Mouse (Mus musculus) midbrain, embryonic 14.5 days (tissue): ENCODE data around the gene Gm44805. TPM values are rescaled to one million over a fixed set of nuclear protein-coding genes. Genes with fewer than 3 reads are reported as not detected.
A peak's percentile ranks its signal among the peaks of the same experiment; 100 is the strongest.

Experiments
- ATAC-seq: fragments of 200-750 bp; cut with Nextera tagmentation; 2 replicates; pipeline ENCODE4 v1.8.0; 2017; ENCODE audit warnings: moderate number of reproducible peaks, moderate library complexity; ENCODE audit not compliant: low FRiP score, low TSS enrichment
- DNase-seq: peaks from one replicate; pipeline ENCODE4 v3.0.0-alpha.2; 2015
- H3K27ac ChIP-seq: fragments of 300-500 bp; sonication (generic); replicated peaks from 2 replicates; pipeline ENCODE4 v1.5.1; 2014; ENCODE audit warnings: mild to moderate bottlenecking, low read depth, low read length, moderate library complexity
- H3K27me3 ChIP-seq: fragments of 300-500 bp; sonication (generic); 2 replicates; pipeline ENCODE4 v1.6.1; 2014; ENCODE audit warnings: low read length, control low read depth, mixed read lengths; ENCODE audit not compliant: control insufficient read depth, insufficient read depth
- H3K36me3 ChIP-seq: fragments of 300-500 bp; sonication (generic); 2 replicates; pipeline ENCODE4 v1.6.1; 2014; ENCODE audit warnings: low read length, control low read depth; ENCODE audit not compliant: control insufficient read depth, insufficient read depth
- H3K4me1 ChIP-seq: fragments of 300-500 bp; sonication (generic); 2 replicates; pipeline ENCODE4 v1.6.1; 2014; ENCODE audit warnings: mild to moderate bottlenecking, antibody characterized with exemption, low read length, control low read depth; ENCODE audit not compliant: control insufficient read depth, insufficient read depth
- H3K4me2 ChIP-seq: fragments of 300-500 bp; sonication (generic); 2 replicates; pipeline ENCODE4 v1.6.1; 2014; ENCODE audit warnings: mild to moderate bottlenecking, low read length, moderate library complexity
- H3K4me3 ChIP-seq: fragments of 300-500 bp; sonication (generic); replicated peaks from 2 replicates; pipeline ENCODE4 v1.5.1; 2014; ENCODE audit warnings: low read depth, low read length
- H3K9ac ChIP-seq: fragments of 300-500 bp; sonication (generic); replicated peaks from 2 replicates; pipeline ENCODE4 v1.6.1; 2014; ENCODE audit warnings: mild to moderate bottlenecking, low read length, moderate library complexity
- H3K9me3 ChIP-seq: fragments of 300-500 bp; sonication (generic); 2 replicates; pipeline ENCODE4 v1.6.1; 2016; ENCODE audit warnings: low read length, control low read depth, mixed read lengths; ENCODE audit not compliant: control insufficient read depth
- WGBS: fragments of 180-500 bp; shearing (Covaris S2); extraction: QIAGEN DNeasy Blood & Tissue Kit; methylation state at CpG from one replicate; pipeline ENCODE4 v1.1.7; 2014; 5-methylcytosine and 5-hydroxymethylcytosine counted together
- polyA plus RNA-seq: library from polyadenylated mRNA; unstranded; fragments of >200 nt; fragmentation: Nextera tagmentation; extraction: Ambion mirVana; gene quantifications from 2 replicates; pipeline ENCODE4 v1.2.1, GENCODE M21; 2014

Gene Gm44805
- polyA plus RNA-seq, 1 experiment from 2014 or later, result not detected

DNA sequence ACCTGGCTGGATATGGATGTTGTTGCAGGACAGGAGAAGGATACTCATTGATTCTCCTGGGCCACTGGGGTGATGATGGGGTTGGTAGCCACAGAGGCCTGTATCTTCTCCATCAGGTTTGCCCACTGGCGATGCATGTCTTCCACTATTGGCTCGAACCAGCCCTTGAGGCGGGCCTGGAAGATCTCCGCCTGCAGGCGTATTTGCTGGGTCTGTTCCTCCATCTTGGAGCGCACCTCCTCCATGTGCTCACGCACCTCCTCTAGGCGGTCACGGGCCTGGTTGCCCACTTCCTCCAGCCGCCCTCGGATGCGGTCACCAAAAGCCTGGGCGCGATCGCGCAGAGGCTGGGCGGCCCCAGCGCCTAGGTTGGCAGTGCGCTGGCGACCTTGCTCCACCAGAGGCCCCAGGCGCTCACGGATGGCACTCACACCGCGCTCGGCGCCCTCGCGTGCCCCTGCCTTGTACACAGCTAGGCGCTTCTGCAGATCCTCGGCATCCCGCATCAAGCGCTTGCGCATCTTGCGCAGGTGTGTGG is 15.2 kb upstream of the Gm44805 start:
- Histone ChIP-seq H3K4me2 (no peak overlapping the region), H3K27ac (no peak overlapping the region), H3K9me3 (no peaks in the 10 kb centered on the region), H3K4me1 (peaks cover 16% of the 10 kb centered on the region), H3K9ac (no peak overlapping the region), H3K27me3 (no peaks in the 10 kb centered on the region), H3K4me3 (no peak overlapping the region), H3K36me3 (0 out of 2 replicates have a peak, but pooled peaks cover under 1% of the 10 kb centered on the region)
- WGBS, result 95% methylated on average over 34 of the region's 34 CpGs
- ATAC-seq (no peak), DNase-seq (no peak)

DNA sequence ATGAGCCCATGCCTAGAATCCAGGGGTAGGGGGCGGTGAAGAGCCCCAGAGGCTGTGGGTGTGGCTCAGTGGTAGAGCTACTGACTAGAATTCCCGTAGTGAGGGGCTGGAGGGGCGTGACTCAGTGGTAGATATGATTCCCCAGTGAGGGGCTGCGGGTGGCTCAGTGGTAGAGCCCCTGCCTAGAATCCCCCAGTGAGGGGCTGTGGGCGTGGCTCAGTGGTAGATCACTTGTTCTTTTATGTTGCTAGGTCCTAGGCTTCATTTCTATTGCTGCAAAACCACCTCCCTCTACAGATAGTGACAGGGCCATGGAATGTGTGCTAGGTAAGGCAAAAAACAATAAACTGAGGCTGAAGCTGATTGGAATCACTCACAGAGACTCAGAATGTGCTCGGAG is 14.7 kb upstream of the Gm44805 start:
- no peak for ATAC-seq
- no peak overlapping the region for H3K4me3 ChIP-seq
- WGBS, result 91% methylated on average over 6 of the region's 6 CpGs

DNA sequence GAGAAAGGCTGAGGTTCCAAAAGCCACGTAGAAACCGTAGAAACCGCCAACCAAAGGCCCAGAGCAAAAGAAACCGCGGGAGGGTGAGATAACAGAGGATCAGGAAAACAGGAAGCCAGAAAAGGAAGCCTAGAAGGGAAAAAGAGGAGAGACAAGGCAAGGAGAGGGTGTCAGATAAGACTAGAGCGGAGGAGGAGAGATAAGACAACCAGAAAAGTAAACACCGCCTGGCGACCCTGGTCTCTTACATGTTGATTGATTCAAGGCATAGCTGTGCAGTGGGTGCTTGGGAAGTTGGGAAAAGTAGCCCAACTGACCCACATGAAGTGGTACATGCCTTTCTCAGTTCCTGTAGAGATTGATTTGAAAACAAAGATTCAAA is 14.0 kb upstream of the Gm44805 start:
- no peaks in the 10 kb centered on the region for H3K27me3 ChIP-seq
- H3K4me1 ChIP-seq, result peaks cover 16% of the 10 kb centered on the region
- 63% methylated on average over 8 of the region's 8 CpGs for WGBS
- no peak for ATAC-seq
- H3K36me3 ChIP-seq, result no peaks in the 10 kb centered on the region
- no peak overlapping the region for H3K27ac ChIP-seq
- H3K4me3 ChIP-seq, result no peak overlapping the region
- no peak overlapping the region for H3K9ac ChIP-seq
- H3K9me3 ChIP-seq, result no peaks in the 10 kb centered on the region
- no peak for DNase-seq
- H3K4me2 ChIP-seq, result no peak overlapping the region

More for the DNA sequence above, 14.7 kb upstream of the Gm44805 start:
- peaks cover 16% of the 10 kb centered on the region for H3K4me1 ChIP-seq
- no peak overlapping the region for H3K9ac ChIP-seq
- no peaks in the 10 kb centered on the region for H3K27me3 ChIP-seq
- H3K9me3 ChIP-seq, result no peaks in the 10 kb centered on the region
- no peak overlapping the region for H3K4me2 ChIP-seq
- DNase-seq, result no peak
- no peak overlapping the region for H3K27ac ChIP-seq
- H3K36me3 ChIP-seq, result no peaks in the 10 kb centered on the region

DNA sequence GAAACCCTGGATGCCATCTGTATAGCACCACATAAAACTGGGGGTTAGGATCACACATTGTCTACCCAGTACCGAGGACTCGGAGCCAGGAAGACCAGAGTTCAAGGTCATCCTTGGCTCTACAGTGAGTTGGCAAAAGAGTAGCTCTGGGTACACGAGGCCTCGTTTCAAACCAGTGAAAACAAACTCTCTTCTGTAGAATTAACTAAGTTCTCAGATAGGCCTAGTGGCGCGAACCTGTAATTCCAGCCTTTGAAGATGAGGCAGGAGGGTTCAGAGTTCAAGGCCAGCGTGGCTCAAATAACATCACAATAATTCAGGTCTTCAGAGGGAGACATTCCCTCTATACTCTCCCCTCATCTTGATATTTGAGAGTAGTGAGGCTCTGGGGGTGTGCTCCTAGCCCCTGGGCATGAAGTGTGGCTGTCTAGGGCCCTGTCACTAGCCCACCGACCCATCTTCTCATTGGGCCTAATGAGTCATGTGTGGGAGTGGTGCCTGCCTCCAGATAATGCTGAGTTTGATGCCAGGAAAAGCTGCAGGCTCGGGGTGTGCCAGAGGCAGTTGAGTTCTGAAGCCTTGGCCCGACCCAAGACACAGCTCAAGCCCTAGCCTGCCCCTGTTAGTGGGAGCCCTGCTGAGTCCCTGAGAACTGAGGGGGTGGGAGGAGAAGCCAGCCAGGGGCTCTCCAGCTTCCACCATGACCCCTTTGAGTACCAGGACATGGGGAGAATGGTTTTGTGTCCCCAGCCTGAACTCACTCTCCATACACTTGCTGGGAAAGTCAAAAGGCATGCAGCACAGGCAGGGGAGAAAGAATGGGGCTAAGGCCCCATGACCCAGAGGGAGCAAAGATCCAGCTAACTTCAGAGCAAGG is 13.4 kb upstream of the Gm44805 start:
- DNase-seq (no peak), ATAC-seq (no peak)
- H3K4me2 ChIP-seq, result no peak overlapping the region
- H3K9me3 ChIP-seq, result no peaks in the 10 kb centered on the region
- no peak overlapping the region for H3K27ac ChIP-seq
- WGBS, result 90% methylated on average over 10 of the region's 10 CpGs
- H3K27me3 ChIP-seq, result no peaks in the 10 kb centered on the region
- H3K4me3 ChIP-seq, result no peak overlapping the region
- no peak overlapping the region for H3K9ac ChIP-seq
- peaks cover 16% of the 10 kb centered on the region for H3K4me1 ChIP-seq
- no peaks in the 10 kb centered on the region for H3K36me3 ChIP-seq

DNA sequence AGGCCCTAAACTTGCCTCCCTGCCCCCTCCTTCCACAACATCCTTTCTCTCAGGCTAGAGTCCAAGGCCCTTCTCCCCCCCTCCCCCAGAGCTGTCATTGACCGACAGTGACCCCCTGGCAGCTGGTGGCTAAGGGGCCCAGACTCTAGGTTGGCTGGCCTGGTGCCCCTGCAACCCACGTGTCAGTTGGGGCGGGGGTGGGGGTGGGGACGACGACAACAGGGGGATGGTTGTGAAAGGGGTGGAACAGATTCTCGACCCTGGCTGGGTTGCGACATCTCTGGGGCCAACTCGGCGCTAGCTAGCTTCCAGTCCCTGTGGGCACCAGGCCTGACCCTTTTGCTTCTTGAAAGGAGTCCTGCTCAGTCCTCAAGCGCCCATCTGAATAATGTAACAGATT is 12.2 kb upstream of the Gm44805 start:
- Histone ChIP-seq H3K4me3 (no peak overlapping the region), H3K36me3 (no peaks in the 10 kb centered on the region), H3K27ac (no peak overlapping the region), H3K9me3 (no peaks in the 10 kb centered on the region), H3K27me3 (no peaks in the 10 kb centered on the region), H3K4me2 (no peak overlapping the region), H3K9ac (no peak overlapping the region), H3K4me1 (peaks cover 5% of the 10 kb centered on the region; the same call in 1 of the 2 replicates)
- DNase-seq (peak; percentile 9), ATAC-seq (no peak)
- 22% methylated on average over 10 of the region's 10 CpGs for WGBS

DNA sequence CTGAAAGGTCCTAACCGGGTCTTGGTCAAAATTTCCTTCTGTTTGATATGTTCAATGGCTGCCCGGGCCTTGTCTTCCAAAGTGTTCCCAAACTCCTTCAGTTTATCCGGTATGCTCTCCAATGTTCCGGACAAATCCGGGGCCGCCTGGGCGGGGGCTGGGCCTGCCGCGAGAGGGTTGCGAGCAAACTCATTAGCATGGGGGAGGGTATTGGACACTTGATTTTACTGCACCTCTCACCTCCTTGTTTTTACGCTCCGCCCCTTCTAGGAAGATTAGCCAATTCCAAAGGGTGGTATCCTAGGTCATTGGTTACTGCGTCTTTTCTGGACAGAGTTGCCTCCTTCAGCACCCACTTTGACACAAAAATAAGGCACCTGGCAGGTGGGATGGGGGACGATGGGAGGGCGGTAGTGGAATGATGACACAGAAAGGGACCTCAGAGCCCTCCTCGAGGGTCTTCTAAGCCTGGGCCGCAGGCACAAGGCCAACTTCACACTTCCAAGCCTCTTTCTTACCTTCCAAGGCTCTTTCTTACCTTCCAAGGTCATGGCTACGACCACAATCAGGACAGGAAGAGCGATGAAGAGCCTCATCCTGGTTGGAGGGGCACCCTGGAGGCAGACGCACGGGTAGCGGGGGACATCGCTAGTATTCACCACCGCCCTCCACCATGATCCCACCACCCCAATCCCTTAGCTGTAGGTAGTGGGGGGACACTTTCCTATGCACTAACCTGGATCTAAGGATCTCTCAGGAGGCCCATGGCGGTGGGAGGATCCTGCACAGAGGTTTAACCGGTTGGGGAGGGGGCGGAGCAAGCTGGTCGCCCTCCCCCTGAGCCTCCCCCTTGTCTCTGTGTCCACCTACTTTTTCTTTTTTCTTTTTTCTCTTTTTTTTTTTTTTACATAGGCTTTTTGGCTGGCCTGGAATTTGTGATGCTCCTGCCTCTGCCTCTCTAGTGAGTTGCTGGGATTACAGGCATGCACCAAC is 10.9 kb upstream of the Gm44805 start, which contains the start of gene Apoc1:
Gene Apoc1 (minus strand): TSS at position 788 of the 993 bp plus-strand sequence.
- H3K4me1 ChIP-seq, result no peaks in the 10 kb centered on the region
- DNase-seq (no peak), ATAC-seq (no peak)
- no peaks in the 10 kb centered on the region for H3K36me3 ChIP-seq
- no peak within 1 kb of the TSS for H3K27ac ChIP-seq
- no peak within 1 kb of the TSS for H3K4me2 ChIP-seq
- H3K4me3 ChIP-seq, result no peak within 1 kb of the TSS
- H3K9ac ChIP-seq, result no peak within 1 kb of the TSS
- no peaks in the 10 kb centered on the region for H3K9me3 ChIP-seq
- H3K27me3 ChIP-seq, result no peaks in the 10 kb centered on the region
- WGBS, result 45% methylated on average over 28 of the region's 28 CpGs

DNA sequence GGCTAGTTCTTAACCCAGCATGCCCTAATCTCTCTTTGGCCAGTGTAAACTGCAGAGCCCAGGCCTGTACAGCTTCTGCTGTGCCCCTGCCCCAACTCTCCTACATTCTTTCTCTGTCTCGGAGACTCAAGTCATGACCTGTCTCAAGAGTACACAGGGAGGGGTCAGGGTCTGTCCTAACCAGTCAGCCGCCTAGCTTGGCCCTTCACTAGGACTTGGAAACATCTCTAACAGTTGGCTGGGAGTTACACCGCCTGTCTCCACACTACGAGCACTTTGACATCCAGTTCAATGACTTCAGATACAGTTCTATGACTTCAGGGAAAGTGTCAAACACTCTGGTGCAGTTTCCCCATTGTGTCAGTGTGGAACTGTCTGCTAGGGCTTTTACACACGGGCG is 10.2 kb upstream of the Gm44805 start:
- ATAC-seq (no peak), DNase-seq (no peak)
- Histone ChIP-seq H3K9ac (no peak overlapping the region), H3K4me3 (no peak overlapping the region), H3K27me3 (no peaks in the 10 kb centered on the region), H3K4me2 (no peak overlapping the region), H3K36me3 (no peaks in the 10 kb centered on the region), H3K9me3 (no peaks in the 10 kb centered on the region), H3K4me1 (no peaks in the 10 kb centered on the region), H3K27ac (no peak overlapping the region)
- 79% methylated on average over 6 of the region's 6 CpGs for WGBS

DNA sequence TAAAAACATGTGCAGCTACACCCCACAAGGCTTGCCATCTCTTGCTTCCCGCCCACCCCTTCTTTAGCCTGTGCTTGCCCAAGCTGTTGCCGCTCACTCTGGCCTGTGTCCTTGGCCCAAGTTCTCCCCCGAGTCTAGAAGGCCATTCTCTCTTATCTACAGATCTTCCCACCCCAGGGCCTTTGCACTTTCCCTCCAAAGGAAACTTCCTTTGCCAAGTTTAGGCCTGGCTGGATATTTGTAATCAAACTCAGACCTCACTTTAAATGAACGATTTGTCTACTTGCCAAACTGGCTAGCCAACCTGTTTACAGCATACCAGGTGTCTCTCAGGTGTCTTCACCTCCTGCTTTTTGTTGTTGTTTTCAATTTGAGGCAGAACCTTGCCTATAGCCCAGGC is 9.6 kb upstream of the Gm44805 start:
- no peak for ATAC-seq
- H3K36me3 ChIP-seq, result no peaks in the 10 kb centered on the region
- 85% methylated on average over 4 of the region's 4 CpGs for WGBS
- H3K9ac ChIP-seq, result no peak overlapping the region
- DNase-seq, result no peak
- no peaks in the 10 kb centered on the region for H3K9me3 ChIP-seq
- no peak overlapping the region for H3K27ac ChIP-seq
- H3K4me1 ChIP-seq, result no peaks in the 10 kb centered on the region
- H3K27me3 ChIP-seq, result no peaks in the 10 kb centered on the region
- H3K4me3 ChIP-seq, result no peak overlapping the region
- no peak overlapping the region for H3K4me2 ChIP-seq
